Mouse (Mus musculus) c-Kit-negative CD71-positive TER-119-positive erythroid progenitor cells, embryonic 14.5 days (primary cell): ENCODE results near the gene Smyd1.

Experiments used
- DNase-seq: peaks from one replicate; pipeline ENCODE4 v3.0.0-alpha.2; 2013; ENCODE audit warnings: low read depth, low spot score

The Smyd1 gene

DNA sequence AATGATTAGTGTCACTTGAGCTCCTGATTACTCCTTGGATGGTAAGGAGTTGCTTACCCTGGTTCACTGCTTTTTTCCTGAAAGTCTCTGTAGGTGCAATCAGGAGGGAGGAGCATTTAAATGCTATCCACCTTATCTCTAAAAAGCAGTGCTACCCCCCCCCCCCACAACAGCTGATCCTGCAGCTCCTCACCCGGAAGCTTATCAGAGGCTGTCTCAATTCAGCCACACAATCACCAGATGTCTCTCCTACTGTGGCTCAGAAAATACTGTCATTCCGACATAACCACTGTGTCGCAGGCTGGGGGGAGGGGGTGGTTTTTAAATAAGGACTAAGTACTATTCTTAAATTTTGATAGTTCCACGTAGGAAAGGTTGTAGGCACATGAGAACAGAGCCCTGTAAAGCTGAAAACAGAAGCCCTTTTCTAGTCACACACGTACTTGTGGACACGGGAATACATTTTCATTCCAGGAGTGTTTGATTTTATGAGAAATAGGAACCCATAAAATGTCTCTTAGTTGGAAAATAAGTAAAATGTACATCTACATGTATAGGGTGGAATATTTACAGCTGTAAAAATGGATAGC, 61.9 kb downstream of the Smyd1 start:
- no peak for DNase-seq

DNA sequence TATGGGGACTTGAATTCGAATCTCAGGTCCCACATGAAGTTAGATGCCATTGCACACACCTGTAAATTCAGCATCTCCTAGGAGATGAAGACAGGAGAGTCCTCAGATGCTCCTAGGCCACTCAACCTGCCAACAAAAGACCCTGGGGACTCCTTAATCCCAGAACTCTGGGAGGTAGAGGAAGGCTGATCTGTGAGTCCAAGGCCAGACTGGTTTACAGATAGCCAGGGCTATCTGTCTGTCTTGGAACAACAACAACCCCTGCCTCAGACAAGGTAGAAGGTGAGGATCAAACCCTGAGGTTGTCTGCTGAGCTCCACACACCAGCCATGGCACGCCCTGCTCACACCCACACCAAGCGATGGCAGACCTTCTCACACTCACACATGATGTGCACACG, 62.9 kb downstream of the Smyd1 start:
- no peak for DNase-seq

DNA sequence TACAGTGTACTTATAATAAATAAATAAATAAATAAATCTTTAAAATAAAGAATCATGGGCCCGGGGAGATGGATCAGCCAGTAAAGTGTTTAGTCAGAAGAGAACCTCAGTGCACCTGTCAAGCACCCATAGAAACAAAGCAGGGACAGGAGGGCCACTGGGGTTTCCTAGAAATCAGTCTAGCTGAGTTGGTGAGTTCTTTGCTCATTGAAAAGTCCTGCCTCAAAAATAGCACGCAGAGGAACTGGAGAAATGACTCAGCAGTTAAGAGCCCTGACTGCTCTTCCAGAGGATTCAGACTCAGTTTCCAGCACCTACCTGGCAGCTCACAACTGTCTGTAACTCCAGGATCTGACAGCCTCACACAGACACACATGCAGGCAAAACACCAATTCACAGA, 63.5 kb downstream of the Smyd1 start:
- DNase-seq = no peak

DNA sequence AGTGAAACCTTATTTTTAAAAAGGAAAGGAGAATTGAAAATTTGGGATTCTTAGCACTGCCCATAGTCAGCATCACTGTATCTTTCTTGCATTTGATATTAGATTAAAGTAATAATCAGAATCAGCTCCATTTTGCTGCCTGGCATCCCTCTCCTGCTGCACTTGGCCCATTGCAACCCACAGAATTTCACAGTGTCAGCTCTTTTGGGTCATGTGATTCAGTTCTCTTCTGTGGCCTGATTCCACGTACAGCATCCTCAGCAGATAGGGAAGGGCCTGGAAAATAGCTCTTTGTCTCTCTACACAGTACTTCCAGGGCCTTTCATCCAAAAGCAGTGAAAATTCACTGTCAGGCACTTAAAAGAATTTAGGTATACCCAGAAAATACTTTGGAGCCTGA, 64.7 kb downstream of the Smyd1 start:
- no peak for DNase-seq

DNA sequence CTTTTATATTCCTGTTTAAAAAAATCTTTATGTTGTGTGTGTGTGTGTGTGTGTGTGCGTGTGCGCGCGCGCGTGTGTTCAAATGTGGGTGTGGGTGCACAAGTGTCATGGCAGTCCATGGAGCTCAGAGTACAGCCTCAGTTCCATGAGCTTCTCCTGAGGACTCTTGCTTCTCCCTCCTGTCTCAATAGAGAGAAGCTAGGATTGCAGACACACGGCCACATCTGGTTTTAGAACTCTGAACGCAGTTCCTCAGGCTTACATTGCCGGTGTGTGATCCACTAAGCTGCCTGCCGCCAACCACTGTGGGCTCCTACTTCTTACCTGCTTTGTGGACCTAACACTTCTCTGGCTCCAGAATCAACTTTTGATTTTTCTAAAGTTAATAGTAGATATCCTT, 65.9 kb downstream of the Smyd1 start:
- DNase-seq = no peak

DNA sequence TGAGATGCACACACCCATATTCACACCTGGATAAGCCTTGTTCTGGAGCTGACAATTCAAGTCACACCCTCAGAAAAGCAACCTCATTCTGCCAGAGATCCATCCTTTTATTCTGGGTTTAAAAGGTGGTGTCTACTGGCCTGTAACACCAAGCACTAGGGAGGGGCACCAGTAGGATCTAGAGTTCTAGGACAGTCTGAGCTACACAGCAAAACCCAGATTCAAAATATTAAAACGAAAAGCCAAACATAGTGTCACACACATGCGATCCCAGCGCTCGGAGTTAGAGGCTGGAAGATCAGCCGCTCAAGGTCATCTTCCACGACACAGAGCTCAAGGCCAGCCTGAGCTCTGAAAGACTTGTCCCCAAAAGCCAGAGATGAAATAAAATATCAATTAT, 67.6 kb downstream of the Smyd1 start:
- no peak for DNase-seq

DNA sequence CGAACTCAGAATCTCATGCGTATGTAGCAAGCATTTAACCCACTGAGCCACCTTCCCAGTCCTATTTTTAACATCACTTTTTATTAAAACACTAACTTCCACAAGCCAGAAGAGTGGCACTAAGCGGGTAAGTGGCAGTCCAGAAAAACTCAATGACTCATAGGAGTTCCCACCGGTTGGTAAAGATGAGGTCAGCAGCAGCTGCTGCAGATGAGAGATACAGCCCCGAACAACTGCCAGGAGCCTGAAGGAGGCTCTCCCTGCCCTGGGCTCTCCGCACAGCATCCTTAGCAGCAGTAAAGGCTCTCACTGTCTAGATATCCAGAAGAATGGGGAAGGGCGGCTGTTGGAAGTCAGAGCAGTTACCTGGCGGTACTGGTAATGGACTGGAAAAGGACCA, 71.1 kb downstream of the Smyd1 start:
- no peak for DNase-seq

DNA sequence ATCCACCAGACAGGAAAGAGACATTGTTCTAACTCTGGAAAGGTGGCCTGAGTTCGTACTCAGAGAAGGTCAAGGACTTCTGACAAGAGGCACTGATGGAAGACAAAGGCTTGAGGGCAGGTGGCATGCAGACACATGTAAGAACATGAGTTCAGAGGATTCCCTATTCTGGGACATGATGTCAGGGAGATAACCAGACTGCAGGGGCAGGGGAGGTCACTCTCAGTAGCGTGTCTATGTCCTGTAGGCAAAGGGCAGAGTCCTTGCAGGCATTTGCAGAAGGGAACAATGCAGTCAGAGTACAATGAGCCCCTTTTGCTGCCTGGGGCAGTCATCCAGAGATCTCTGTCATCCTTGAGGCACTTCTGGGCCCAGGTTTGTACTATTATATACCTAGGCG, 72.4 kb downstream of the Smyd1 start:
- no peak for DNase-seq

DNA sequence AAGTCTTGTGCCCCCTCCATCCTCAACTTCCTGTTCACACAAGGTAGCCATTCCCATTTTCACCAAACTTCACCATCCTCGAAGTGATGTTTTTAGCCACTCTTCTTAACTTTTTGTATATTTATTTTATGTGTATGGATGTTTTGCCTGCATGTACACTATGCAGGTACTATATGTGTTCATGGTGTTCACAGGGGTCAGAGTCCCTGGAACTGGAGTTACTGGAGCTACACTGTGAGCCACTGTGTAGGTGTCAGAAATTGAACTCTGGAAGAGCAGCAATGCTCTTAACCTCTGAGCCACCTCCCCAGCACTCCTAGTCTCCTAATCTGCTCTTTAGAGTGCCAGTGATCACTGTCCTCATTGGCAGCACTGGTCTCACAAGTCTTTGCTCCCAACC, 73.6 kb downstream of the Smyd1 start:
- DNase-seq = no peak

DNA sequence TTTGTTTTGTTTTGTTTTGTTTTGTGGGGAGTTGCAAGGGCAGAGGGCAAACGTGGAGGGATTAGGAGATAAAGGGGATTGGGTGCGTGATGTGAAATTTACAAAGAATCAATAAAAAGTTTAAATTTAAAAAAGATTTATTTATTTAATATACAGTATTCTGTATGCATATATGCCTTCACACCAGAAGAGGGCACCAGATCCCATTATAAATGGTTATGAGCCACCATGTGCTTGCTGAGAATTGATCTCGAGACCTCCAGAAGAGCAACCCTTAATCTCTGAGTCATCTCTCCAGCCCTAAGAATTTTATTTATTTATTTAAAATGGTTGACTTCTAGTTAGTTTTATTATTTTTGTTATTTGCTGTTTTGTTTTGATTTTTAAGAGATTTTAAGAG, 78.8 kb downstream of the Smyd1 start:
- no peak for DNase-seq

DNA sequence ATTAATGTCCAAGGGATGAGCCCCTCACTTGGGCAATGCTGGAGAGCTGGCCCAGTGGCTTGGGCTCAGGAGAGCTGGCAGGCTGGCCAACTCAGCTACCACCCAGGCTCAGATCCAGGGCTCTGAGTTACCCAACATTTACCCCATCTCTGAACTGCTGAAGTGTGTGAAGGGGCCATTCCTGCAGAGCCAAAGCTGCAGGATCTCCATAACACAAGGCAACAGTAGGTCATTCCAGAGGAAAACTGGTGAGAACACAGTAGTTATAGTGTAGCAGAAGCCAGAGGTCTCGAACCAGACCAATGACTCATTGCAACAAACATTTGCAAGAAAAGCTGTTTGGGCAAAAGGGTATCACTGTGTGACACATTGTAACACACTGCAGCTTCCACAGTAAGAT, 79.2 kb downstream of the Smyd1 start:
- no peak for DNase-seq

DNA sequence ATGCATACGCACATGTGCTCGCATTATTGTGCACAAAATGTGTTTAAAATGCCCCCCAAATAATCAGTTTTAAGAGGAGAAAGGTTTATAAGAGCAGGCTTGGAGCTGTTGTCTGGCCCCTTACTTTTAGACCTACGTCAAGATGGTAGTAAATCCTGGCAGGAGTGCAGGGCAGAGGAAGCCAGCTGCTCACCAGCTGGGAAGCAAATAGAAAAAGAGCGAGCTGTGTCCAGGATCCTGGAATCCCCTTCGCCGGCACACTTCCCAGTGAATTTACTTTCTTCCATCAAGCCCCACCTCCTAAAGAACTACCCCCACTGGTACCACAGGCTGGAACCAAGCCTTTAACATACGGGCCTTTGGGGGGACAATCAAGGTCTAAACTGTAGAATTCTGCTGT, 81.2 kb downstream of the Smyd1 start:
- DNase-seq = no peak

DNA sequence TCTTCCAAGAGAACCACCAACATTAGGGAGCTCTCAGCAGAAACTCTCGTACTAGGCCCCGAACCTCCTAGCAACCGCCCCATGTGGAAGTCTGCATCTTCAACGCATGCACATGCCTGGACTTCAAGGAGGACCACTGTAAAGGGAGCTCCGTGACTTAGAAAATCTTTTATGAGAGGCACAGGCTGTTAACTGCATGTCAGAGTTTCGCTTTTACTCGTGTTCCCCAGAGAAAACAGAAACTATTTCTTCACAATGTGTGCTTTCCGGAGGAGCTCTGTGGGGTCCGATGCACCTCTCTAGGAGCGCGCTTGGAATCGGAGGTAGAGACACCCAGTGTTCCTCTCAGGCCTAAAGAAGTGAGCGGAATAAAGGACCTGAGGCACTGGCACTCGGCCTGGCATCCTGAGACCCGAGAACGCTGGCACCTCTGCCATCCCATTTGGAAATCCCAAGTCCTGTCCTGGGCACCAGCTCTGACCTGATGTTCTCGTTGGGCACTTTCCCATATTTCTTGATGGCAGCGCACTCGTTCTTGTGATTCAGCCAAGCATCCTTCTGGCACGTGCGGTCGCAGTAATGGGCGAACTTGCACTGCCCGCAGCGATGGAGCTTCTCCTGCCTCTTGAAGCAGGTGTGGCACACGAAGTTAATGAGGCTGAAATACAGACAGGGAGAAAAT, 82.8 kb downstream of the Smyd1 start:
- DNase-seq = no peak

DNA sequence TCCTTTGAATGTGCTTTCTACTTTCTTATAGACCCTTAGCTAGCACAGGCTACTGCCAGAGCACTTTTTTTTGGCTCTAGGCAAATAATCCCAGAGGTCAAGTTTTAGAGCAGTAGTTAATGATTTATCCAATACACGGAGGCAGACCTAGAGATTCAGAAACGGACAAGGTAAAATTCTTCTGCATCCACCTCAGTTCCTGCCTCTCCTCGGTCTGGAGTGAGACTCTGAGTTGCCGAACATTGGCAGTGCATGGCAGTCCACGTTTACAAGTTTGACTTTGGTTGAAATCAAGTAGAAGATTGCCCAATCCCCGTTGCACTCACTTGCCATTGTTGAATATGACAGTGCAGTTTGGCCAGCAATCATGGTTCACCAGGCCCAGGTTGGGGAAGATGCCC, 85.0 kb downstream of the Smyd1 start:
- DNase-seq = no peak

DNA sequence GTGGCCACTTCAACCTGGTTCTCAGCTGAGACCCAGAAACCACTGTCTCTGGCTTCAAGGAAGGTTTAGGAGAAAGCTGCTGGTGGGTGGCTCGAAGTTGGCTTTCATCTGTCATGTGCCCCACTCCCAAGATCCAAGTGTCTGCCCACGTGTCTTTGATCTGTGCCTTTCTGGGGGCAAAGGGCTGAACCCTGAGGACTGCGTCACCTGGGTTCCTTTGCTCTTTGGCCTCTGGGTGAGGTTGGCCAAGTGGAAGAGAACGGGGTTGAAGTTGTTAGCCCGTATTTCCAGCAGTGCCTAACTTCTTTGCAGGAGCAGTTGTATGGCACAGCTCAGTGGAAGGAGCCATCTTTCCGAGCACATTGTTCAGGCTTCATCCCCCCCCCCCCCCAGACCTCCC, 85.5 kb downstream of the Smyd1 start:
- no peak for DNase-seq

DNA sequence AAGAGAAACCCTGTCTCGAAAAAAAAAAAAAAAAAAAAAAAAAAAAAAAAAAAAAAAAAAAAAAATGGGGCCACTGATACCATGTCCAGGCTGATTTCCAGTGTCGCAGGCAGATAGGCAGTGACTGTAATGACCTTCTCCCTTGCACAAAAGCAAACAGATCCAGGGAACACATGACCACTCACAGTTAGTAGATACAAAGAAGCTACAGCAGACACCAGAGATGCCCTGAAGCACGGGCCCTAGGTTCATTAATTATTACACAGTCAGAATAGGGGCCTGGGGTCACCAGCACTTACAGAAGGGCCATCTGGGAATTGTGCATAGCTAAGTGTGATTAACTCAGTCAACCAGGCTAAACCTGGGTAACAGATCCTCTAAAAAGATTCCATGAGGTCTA, 86.1 kb downstream of the Smyd1 start:
- no peak for DNase-seq

DNA sequence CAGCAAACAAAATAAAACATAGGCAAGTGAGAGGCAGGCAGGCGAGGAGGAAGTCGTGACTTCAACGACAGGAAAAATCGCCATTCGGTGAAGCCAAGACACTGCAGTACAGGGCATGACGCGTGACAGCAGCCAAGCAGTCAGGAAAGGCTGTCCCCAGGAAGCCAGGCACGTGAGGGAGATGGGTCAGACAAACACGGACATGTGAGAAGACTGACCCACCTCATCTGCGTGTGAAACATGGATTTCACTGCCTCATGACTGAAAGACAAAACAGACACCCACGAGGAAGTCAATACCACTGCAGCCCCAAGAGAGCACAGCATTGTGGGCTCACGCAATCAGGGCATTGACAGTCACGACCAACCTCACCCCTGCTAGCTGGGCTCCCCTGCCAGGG, 86.9 kb downstream of the Smyd1 start:
- no peak for DNase-seq

DNA sequence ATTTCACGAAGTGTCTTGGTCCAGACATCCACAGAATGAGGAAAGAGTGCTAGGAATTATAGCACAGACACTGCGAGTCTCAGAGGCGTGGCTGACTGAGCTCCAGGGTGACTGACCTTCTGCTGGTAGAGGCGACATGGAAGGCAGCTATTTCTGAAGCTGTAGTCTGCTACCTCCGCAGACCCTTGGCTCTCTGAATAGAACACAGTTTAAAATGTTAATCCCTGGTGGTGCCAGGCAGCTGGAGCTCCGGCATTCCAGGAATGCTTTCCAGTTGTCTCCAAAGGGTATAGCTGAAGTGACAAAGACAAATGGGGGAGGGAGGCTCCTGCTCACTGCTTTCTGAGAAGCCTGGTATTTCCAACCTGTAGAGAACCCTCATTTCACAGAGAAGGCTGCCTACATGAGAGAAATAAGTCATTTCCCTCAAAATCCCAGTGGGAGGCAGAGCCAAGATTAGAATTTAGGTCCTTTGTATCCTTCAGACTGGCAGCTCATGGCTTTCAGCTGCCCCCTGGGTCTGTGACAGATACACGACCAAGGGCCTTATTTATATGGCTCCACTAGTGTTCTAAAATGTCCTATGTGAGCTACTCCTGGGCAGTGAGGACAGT, 94.8 kb downstream of the Smyd1 start:
- no peak for DNase-seq

DNA sequence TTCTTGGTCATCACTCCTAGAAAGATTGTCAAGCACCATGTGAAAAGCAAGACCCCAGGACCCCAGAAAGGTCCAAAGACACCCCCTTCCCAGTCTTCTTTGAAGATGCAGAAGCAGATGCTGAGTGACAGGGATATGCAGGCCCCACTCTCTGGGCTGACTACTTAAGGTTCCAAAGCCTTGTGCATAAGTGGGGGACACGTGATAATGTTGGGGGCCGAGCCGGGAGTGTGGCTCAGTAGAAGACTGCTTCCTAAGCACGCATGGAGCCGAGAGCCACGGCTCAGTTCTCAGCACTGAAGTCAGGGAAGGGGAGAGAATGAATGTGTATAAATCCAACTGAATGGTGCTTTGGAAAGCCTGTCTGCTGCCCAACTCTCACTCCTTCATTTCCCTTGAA, 95.5 kb downstream of the Smyd1 start:
- no peak for DNase-seq

DNA sequence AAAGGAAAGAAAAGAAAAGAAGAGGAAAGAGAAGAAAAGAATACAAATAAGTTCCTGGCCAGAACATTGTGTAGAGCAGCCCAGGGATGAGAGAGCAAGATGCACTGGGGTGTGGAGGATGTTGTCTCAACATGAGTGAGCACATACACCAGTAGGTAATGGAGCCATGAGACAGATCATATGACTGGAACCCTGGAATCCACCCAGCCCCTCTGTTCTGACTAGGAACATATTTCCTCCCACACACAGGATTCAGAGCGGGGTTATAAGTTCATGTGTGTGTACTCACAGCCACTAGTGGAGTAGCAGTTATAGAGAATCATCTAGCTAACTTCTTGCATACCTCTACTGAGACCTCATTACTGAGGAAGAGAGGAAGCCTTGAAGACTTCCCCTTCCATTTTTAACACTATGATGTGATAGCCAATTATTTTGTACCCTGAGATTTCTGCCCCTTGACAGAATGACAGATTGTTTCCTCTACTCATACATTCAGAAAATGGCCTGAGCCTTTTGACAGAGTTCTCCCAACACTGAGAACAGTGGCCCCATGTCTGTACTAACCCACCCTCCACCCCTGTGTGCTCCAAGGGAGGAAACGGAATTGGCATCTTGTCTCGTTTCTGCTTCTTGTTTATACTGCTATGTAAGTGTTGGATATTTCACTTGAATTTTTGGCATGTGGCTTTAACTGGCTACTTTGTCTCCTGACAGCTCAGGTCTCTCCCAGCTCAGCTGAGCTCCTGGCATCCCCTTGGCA, 97.7 kb downstream of the Smyd1 start:
- DNase-seq = no peak

DNA sequence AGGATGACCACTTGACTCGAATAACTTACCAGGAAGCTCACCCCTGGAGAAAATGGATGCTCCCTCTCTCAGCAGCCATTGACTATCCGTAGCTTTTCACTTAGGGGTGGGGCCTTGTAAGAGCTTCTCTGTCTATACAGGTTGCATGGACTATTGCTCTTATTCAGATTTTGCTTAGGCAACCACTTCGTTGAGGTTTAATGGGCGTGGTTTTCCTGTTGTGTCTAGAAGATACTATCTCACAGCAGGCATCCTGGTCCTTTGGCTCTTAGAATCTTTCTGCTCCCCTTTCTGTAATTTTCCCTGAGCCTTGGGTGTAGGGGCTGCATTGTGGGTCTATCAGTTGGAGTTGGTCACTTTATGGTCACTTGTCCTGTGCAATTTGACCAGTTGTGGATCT, 100.5 kb downstream of the Smyd1 start:
- no peak for DNase-seq

DNA sequence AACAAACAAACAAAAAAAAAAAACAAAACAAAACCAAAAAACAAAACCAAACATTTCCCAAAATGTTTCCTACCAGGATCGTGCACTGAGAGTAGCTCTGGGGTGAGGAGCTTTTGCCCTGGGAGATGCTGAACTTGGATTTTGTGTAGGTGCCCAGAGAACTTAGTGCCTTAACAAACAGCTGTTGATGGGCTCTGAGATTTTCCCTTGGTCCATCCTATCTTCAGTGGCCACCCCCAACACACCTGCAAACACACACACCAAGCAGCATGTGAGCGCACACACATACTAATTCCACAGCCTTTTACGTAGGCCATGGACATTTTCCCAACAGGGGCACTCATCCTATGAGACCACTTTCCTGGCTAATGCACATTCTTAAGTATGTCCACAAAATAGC, 109.6 kb downstream of the Smyd1 start:
- DNase-seq = no peak

DNA sequence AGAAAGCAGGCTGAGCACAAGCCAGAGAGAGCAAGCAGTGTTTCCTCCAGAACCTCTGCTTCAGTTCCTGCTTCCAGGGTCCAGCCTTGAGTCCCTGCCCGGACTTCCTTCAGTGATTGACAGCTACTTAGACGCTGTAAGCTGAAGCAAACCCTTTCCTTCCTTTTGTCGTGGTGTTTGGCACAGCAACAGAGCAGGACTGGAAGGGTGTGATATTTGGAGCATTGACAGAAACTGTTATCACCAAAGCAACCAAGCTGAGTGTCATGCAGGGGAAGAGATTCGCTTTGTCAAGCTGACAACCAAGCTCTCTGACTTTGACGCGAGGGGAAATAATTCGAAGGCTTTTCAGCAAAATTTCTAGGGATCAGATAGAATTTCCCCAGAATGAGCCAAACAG, 110.1 kb downstream of the Smyd1 start:
- DNase-seq = no peak
